Mouse (Mus musculus): ENCODE measurements around the gene Vmn2r62.
"Not testable (repeated sequence)": the region's sequence is repeated elsewhere in the genome, so short reads cannot be mapped to it uniquely, and the experiment has no call there.

Gene Vmn2r62

GRCm38 (mm10) chr7:42793425-42793824, at the start of gene Vmn2r62:
Vmn2r62 (minus strand) TSS chr7:42793525.
- DNase-seq: not testable (repeated sequence)

- not testable (repeated sequence) for DNase-seq
Observed at GRCm38 (mm10) chr7:42838366-42838765, 45.0 kb upstream of the Vmn2r62 start.

GRCm38 (mm10) chr7:42832221-42832620, 38.9 kb upstream of the Vmn2r62 start:
- no peak for DNase-seq

GRCm38 (mm10) chr7:42749836-42750235, 43.5 kb downstream of the Vmn2r62 start:
- DNase-seq: no peak

- no peak for DNase-seq
Observed at GRCm38 (mm10) chr7:42738536-42739210, 54.7 kb downstream of the Vmn2r62 start.

GRCm38 (mm10) chr7:42726917-42727316, 66.4 kb downstream of the Vmn2r62 start, which contains the start of gene Gm17067:
Gm17067 (minus strand) TSS chr7:42727017.
- not testable (repeated sequence) for DNase-seq
